Mouse (Mus musculus) urinary bladder, postnatal 14 days (tissue): Measurements from ENCODE around the gene Rgs19.
A peak's percentile ranks its signal among the peaks of the same experiment; 100 is the strongest.

ENCODE experiments used
- DNase-seq: peaks from one replicate; pipeline ENCODE4 v3.0.0; 2021; ENCODE audit warnings: low spot score

The Rgs19 gene

GRCm38 (mm10) chr2:181653523-181653922 lies 40.3 kb downstream of the Rgs19 start:
- no peak for DNase-seq

- DNase-seq = no peak
Observed at GRCm38 (mm10) chr2:181653065-181653464, 40.7 kb downstream of the Rgs19 start.

GRCm38 (mm10) chr2:181648926-181649325 lies 44.9 kb downstream of the Rgs19 start:
- no peak for DNase-seq

- no peak for DNase-seq
Observed at GRCm38 (mm10) chr2:181646626-181647472, 46.9 kb downstream of the Rgs19 start.

- DNase-seq = no peak
Observed at GRCm38 (mm10) chr2:181645666-181646065, 48.1 kb downstream of the Rgs19 start.

GRCm38 (mm10) chr2:181644361-181644760 lies 49.4 kb downstream of the Rgs19 start:
- DNase-seq = peak; percentile 36
